In the genomic region with DNA sequence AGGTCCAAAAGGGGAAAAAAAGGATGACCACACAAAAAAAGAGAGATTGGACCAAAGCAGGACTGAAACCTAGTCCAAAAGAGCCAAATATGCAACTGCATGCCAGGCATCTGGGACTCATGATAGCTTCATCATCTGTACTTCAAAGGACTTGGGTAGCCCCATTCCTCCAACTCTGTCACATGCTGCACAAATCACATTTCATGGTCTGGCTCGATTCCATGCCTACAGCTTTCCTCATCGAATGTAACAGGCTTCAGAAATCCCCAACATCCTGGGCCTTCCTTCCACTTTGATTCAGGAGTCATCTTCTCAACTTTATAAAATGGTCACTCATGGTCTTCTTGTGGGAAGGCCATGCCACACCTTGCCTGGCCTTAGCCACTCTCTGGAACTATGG, we compare ENCODE assay signal across 28 mouse cellular contexts.
"Had no signal": no experiment of that assay in that cellular context is flagged by ENCODE, and none has a peak within 500 bp of the region (broad histone marks: within the 10 kb centered on the region; RNA-seq: fewer than 3 reads in every experiment).

No protein-coding gene starts in this region.

- ATAC-seq: forebrain, embryonic 13.5 days; forebrain, embryonic 14.5 days; forebrain, embryonic 15.5 days; forebrain, embryonic 16.5 days; forebrain, postnatal 0 days had no signal

- H3K4me2 ChIP-seq: embryonic facial prominence, embryonic 12.5 days; embryonic facial prominence, embryonic 13.5 days; embryonic facial prominence, embryonic 15.5 days; forebrain, embryonic 12.5 days; forebrain, embryonic 13.5 days; forebrain, embryonic 15.5 days had no signal

- H3K9ac ChIP-seq: embryonic facial prominence, embryonic 12.5 days; embryonic facial prominence, embryonic 13.5 days; embryonic facial prominence, embryonic 15.5 days; forebrain, embryonic 12.5 days; forebrain, embryonic 13.5 days; forebrain, embryonic 15.5 days; forebrain, postnatal 0 days had no signal

- H3K9me3 ChIP-seq: embryonic facial prominence, embryonic 12.5 days; embryonic facial prominence, embryonic 13.5 days; embryonic facial prominence, embryonic 15.5 days; forebrain, embryonic 10.5 days; forebrain, embryonic 12.5 days; forebrain, embryonic 13.5 days; forebrain, embryonic 15.5 days; heart, embryonic 10.5 days had no signal

- DNase-seq: cerebellum, adult 8-10 months; cerebellum, adult 9-10 months; cerebellum, adult 9-11 months; cerebellum, postnatal 10 days; cerebellum, postnatal 14 days; cerebellum, postnatal 25 days; cerebellum, postnatal 36 days; embryo, embryonic 11 days; forebrain, postnatal 0 days; gastrocnemius, adult 2 months; gastrocnemius, postnatal 10 days; gastrocnemius, postnatal 14 days; gastrocnemius, postnatal 25 days; gastrocnemius, postnatal 36 days; heart, adult 11 months; heart, adult 18-20 months; heart, adult 2 months had no signal

- H3K27ac ChIP-seq: embryonic facial prominence, embryonic 12.5 days; embryonic facial prominence, embryonic 13.5 days; embryonic facial prominence, embryonic 15.5 days; forebrain, embryonic 10.5 days; forebrain, embryonic 12.5 days; forebrain, embryonic 13.5 days; forebrain, embryonic 15.5 days; gastrocnemius, adult 2 months; heart, adult 2 months; heart, embryonic 10.5 days had no signal

- H3K4me3 ChIP-seq: embryonic facial prominence, embryonic 12.5 days; embryonic facial prominence, embryonic 13.5 days; embryonic facial prominence, embryonic 15.5 days; erythroblast, embryonic 14.5 days; forebrain, embryonic 10.5 days; forebrain, embryonic 12.5 days; forebrain, embryonic 13.5 days; forebrain, embryonic 15.5 days; gastrocnemius, adult 2 months; heart, adult 2 months; heart, embryonic 10.5 days had no signal

- H3K36me3 ChIP-seq: embryonic facial prominence, embryonic 12.5 days; embryonic facial prominence, embryonic 13.5 days; embryonic facial prominence, embryonic 15.5 days; forebrain, embryonic 10.5 days; forebrain, embryonic 12.5 days; forebrain, embryonic 15.5 days; heart, embryonic 10.5 days had no signal

- H3K27me3 ChIP-seq: embryonic facial prominence, embryonic 12.5 days; embryonic facial prominence, embryonic 13.5 days; embryonic facial prominence, embryonic 15.5 days; forebrain, embryonic 12.5 days; forebrain, embryonic 13.5 days; forebrain, embryonic 15.5 days had no signal

- H3K4me1 ChIP-seq: embryonic facial prominence, embryonic 15.5 days; forebrain, embryonic 12.5 days; forebrain, embryonic 13.5 days; forebrain, embryonic 15.5 days had no signal
